Mouse (Mus musculus) 3134 (cell line): ENCODE results near the gene Pde10a.

ENCODE experiments used
- DNase-seq: peaks from one replicate; pipeline ENCODE4 v3.0.0-alpha.2; 2011; ENCODE audit warnings: low spot score; ENCODE audit not compliant: insufficient read length; ENCODE audit errors: extremely low read depth

Pde10a gene

DNA sequence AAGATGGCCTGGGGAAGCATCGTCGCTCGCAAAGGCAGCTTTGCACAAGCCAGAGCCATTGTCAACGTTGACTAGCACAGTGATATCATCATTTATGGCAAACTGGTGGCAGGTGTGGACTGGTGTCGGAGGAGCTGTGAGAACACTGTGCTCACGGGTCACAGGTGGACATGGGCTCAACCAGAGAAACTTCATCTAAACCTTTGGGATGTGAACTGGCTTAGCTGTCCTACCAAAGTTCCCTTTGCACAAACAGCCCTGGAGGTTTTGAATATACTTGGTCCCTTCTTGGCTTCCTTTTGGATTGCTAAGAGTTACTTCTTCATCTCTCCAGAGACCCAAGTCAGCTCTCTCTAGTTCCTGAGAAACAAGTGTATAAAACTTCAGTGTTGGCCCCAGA lies 41.7 kb downstream of the Pde10a start, which contains the start of gene Gm17087:
Gm17087 (minus strand) TSS at position 101 of the 400 bp plus-strand sequence.
- no peak for DNase-seq

DNA sequence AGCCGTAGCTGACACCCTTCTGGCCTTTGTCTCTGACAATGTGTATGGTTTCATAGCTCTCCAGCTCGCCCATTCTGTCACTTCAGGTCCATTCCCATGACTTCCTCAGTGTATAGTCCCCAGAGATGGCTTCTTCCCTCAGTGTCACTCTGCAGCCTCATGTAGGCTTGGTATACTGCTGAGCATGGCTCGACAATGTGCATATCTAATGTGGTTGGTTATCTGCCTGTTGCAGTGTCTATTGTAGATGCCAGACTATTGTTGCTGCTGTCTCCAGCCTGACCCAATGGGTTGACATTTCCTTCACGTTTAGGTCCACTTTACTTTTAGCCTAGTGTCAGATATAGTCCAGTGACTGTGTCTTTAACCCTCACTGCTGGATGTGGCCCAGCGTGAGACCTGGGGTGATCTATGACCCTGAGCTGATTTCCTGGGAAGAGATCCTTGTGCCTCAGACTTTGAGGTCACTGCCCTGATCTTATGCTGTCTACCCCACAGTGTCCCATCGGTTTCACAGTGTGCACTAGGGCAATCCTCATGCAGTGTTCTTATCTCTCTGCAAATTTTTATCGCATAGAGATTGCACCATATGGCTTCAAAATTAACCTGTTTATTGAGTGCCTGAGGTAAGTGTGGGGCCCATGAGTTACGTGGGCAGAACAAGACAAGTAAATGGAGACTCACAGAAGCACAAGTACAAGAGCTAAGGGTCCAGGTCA lies 48.5 kb downstream of the Pde10a start:
- DNase-seq, result no peak

- DNase-seq, result no peak
Measured at GRCm38 (mm10) chr17:8580360-8580759, 55.2 kb downstream of the Pde10a start.

DNA sequence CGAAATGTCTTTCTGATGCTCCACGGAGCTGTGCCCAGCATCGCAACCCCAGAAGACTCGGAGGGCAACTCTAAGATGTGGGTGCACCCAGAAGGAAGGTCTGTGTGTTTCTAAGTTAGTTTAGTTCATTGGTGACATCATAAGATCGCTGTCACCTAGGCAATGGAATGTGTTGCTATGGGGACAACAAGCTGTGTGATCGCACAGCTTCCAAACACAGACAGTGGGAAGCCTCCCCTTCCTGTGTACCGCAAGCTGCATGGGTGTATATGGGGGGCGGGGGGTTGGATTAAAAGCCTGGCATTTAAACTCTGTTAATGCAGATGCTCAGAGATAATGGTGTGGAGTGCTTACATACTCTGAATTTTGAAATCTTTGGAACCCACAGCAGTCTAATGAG lies 56.4 kb downstream of the Pde10a start:
- DNase-seq, result no peak

- peak; percentile 20 for DNase-seq
Measured at GRCm38 (mm10) chr17:8592427-8593277, 67.5 kb downstream of the Pde10a start.

- DNase-seq, result no peak
Measured at GRCm38 (mm10) chr17:8597790-8598189, 72.6 kb downstream of the Pde10a start.

DNA sequence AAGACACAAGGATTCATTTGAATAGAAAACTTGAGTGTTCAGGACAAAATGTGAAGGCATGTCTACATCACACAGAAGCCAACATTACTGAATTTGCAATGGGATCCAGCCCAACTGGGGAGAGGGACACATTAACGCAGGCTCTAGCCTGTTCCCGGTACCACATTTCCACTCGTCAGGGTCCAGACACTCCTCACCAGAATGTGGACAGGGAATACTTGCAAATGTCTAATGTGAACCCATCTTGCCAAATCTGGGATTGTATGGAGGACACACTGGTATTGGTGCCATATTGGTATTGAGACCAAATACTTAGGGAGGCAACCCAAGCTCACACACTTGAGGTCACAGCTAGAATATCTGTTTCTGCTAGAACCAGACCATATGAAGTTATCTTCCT lies 77.8 kb downstream of the Pde10a start:
- DNase-seq, result no peak

DNA sequence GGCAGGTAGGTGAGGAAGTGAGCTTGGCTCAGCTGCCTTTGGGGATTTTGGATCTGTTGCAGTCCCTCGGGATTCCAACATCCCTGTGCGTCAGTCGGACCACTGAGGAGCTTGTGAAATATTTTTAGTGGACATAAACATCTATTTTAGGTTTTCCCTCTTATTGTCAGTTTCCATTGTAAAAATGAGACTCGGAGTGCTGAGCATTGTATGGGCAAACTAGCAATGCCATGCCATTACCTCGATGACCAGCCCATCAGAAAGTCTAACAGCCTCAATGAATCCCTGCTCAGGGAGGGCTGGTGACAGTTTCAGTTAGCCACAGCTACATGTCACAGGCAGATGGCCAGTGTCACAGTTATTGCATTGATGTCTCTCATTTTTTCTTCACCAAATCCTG lies 80.7 kb downstream of the Pde10a start:
- DNase-seq, result no peak

DNA sequence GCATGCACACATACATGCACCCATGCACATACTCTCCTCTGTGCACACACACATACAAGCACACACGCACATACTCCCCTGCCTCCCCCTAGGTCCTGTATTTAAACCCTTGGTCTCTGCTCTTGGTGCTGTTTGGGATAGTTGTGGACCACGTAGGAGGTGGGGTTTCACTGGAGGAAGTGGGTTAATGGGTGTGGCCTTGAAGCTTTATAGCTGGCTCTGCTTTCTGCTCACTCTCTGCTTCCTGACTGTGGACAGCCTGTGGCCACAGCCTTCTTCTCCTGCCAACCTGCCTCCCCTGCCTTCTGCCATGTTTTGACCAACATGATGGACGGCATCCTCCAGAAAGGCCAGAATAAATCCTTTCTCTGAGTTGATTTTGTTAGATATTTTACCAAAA lies 81.5 kb downstream of the Pde10a start:
- no peak for DNase-seq

DNA sequence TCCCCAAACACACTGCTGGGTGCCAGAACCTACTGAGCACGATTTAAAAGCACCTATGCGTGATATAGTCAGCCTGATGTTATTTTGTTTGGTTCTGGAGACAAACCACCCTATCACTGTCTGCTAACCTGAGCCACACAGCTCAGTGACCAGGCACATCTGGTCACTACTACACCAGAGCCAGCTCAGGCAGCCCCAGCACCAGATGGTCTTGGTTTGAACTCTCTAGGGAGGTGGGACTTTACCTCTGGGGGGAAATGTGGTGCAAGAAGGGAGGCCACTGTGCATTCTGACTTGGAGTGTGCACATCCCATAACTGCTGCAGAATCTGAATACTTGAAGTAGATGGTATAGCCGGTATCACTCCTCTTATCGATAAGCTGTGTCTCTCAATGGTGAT lies 86.7 kb downstream of the Pde10a start:
- DNase-seq, result no peak

DNA sequence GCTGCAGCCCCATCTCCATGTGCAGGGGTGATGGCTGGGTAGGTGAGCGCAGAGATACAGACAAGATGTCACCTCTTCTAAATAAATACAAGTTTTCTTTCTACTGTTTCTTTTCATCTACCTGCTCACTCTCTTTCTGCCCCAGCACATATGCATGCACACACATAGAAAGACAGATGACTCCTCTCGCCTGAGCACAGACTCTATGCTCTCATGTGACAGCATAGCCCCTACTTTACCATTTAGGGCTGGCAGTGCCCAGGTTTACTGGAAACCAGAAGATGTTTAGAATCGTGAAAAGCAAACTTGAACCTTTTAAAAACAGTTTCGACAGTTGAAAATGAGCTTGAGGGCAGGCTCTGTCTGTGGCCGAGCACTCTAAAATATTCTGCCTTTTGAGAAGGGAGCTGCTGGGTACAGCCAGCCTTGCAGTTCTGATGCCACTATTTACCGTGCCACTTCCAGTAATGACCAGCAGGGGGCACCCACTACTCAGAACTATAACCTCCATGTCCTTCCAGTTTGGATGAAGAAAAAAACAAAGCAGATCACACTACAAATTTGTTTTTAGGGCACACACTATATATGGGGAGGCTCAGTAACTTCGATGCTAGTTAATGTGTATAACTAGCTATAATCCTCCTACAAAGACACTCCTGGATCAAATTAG lies 88.8 kb downstream of the Pde10a start:
- no peak for DNase-seq

DNA sequence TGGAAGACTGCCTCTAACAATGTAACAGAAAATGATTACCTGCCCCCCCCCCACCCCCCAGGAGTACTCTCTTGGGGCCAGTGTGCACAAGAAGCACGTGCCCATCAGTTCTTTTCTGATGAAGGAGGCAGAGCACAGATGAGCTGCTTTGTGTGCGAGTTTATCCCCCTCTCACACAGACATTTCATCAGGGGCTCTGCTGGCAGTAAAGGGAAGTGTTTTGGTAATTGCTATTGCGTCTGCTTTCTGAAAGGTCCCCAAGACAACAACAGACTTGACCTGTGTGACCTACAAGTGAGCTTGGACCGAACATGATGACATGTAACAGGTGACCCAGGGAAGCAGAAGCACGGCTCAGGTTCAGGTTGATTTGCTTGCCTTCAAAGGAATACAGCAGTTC lies 95.2 kb downstream of the Pde10a start:
- no peak for DNase-seq

DNA sequence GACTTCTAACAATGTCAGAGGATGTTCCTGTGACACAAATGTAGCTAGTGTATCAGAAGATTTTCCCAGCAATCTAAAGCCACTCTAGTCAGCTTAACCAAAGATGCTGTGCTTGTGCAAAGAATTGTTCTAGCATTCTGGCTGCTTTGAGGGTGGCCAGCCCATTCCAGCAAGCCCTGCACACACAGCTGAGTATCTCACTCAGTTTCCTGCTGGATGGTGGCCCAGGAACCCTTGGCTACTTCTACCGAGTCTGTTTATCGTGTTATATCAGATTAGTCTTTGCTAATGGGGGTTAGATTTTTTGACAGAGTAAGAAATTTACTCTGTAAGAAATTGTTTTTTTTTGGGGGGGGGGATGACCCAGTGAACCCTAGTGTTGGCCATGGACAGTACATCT lies 95.9 kb downstream of the Pde10a start:
- DNase-seq, result no peak

DNA sequence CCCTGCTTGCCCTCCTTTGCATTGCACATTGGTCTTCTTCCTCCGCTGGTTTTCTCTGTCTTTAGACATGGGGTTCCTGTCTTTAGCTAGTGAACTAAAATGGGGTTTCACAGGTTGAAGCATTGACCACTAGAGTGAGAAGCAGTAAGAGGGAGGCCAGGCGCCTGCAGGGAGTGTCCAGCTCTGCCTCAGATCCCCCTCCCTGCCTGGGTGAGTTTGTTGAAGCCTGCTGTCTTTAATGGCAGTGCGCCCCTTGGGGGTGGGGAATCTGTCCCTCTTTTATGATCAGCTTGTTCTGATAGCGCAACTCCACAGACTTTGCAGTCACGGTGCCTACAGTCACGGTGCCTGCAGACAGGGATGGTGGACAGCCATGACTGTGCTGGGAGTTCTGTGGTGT lies 96.7 kb downstream of the Pde10a start:
- no peak for DNase-seq

DNA sequence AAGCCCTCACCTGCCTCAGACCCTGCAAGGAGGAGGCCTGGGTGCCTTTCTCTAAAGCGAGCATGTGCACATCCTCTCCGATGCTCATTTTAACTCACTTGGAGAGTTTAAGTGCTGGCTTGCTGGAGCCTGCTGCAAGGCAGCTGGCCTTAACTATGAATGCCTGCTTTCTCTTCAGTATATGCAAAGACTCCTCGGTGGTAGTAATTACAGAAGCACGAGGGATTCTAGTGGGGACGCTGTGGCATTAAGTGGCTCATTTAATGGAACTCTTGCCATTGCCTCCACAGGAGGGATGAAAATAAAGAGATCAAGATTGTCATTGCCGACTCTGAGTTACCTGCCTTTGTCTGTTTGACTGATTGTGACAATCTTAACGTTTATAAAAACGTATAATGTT lies 101.2 kb downstream of the Pde10a start:
- DNase-seq, result no peak

DNA sequence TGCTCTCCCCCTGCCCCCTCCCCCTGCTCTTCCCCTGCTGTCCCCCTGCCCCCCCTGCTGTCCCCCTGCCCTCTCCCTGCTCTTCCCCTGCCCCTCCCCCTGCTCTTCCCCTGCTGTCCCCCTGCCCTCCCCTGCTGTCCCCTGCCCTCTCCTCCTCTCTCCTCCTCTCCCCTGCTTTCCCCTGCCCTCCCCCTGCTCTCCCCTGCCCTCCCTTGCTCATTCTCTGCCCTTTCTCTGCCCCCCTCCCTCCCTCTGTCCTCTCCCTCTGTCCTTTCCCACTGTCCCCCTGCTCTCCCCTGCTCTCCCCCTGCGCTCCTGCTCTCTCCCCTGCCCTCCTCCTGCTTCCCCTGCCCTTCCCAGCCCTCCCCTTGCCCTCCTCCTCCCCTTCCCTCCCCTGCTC lies 106.5 kb downstream of the Pde10a start:
- DNase-seq, result no peak

DNA sequence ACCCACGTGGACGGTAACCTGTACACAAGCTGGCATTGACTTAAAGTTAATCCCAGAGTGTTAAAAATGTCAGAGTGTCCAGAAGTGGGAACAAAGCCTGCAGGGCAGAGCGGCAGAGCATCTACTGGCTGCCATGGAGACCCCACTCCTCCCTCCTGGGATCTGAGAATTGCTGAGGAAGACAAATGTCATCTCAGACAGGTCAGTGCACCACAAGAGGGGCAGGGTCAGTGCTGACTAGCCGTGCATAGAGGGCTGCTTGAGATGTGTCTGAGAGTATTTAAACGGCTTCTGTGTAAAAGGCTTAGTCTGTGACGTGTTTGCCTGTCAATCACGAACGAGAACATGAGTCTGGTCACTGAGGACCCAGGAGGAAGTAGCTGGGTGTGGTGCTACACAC lies 108.4 kb downstream of the Pde10a start:
- DNase-seq, result no peak

GRCm38 (mm10) chr17:8634476-8634875 lies 109.3 kb downstream of the Pde10a start:
- no peak for DNase-seq

DNA sequence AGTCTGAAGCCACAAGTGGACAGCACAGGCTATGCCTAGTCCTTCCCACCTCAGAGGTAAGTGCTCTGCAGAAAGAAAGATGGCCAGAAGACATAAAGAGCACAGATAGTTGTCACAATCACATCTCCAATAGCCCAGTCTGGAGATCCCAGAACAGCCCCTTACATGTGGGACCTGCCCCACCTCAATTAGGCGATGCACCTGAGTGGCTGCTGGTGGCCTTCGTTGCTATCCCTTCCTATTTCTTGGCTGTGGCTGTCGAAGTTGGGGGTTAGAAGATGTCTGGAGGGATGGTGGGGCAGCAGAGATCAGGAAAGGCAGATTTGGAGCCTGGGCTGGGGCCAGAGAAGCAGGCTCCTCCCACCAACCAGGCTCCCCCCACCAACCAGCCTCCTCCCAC lies 111.1 kb downstream of the Pde10a start:
- DNase-seq, result no peak

DNA sequence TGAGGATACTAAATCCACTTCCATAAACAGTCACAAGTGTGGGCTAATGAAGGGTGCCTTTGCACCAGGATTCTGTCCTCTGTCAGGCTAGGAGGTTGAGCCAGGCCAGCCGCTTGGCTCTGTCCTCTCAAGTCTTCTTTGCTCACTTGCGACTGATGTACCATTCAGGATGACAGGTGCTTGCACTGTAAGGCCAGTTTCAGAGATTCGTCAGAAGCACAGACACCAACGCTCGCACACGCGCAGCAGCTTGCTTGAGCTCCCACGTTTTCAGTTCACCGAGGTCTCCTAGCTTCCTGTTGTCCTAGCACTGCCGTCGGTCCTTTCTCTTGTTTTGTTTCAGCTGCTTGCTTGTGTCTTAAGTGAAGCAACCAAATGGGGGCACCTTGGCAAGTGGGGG lies 111.5 kb downstream of the Pde10a start:
- no peak for DNase-seq

DNA sequence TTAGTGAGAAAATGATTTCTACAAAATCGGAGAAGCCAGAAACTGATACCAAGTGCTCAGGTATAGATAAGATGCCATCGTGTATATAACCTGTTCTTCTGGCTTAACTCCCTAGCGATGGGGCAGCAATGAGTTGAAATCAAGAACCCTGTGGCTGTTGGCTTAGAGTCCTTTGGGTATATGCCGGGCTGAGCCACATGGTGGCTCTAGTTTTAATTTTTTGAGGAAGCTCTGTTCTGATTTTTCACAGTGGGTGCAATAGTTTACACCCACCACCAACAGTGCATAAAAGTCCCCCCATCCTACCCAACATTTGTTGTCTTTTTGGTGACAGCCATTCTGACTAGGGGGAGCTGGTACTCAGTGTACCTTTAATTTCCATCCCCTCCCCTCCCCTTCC lies 112.0 kb downstream of the Pde10a start:
- DNase-seq, result no peak
